Mouse (Mus musculus): Measurements from ENCODE around the gene Ush1c. TPM values are rescaled to one million over a fixed set of nuclear protein-coding genes. Genes with fewer than 3 reads are reported as not detected.

Ush1c gene
- polyA plus RNA-seq (2015; fragmentation: Nextera tagmentation; extraction: Ambion mirVana) = 2.7 and 2.8 TPM in 2 replicates

DNA sequence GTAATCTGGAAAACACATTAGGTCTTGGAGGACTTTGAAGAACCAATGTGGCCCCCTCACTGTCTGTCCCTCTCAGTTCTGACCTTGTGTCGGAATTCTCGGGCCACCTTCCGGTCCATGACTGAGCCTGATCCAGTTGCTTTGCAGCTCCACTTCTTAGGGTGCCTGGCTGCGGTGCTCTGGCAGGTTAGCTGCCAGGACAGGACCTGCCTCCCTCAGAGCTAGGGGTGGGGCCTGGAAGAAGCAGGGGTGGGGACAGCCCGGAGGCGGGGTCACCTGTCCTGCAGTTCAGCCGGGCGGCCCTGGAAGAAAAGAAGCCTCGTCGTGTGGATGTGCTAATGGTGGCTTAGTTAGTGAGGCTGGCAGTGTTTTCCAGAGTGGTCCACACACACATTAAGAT is at the start of gene Ush1c:
Ush1c (minus strand) TSS at position 158 of the 400 bp plus-strand sequence.
- ATAC-seq = no peak
- Histone ChIP-seq H3K27me3 (no peaks in the 10 kb centered on the region), H3K4me2 (no peak within 1 kb of the TSS), H3K9me3 (replicated peaks) (no peaks in the 10 kb centered on the region), H3K36me3 (ENCODE audit: poor library complexity, severe bottlenecking) (no peaks in the 10 kb centered on the region), H3K4me1 (peaks cover 22% of the 10 kb centered on the region), H3K4me3 (no peak within 1 kb of the TSS), H3K9ac (no peak within 1 kb of the TSS), H3K27ac (no peak within 1 kb of the TSS)
- 18% methylated on average over 10 of the region's 10 CpGs for WGBS

DNA sequence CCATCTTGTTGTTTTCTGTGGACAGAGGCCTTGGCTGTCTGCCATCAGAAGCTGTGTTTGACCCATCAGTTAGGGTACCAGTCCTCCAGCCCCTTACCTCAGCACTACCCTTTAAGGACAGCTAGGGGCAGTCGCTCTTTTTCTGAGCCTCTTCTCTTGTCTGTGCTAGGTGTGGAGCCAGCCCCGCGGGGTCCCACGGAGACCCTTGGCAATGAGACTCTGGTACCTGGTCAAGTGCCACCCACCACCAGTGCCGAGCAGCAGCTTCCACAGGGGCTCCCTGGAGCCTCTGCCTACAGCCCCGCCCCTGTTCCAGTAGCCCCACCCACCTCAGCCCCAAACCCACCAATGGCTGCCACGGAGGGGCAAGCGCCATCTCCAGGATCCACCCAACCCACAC is 48.7 kb upstream of the Ush1c start:
- no peak overlapping the region for H3K27ac ChIP-seq
- H3K27me3 ChIP-seq = no peaks in the 10 kb centered on the region; the same call in 1 of the 2 replicates
- H3K36me3 ChIP-seq (ENCODE audit: poor library complexity, severe bottlenecking) = no peaks in the 10 kb centered on the region
- no peak overlapping the region for H3K4me2 ChIP-seq
- H3K4me3 ChIP-seq = no peak overlapping the region
- H3K9ac ChIP-seq = no peak overlapping the region
- ATAC-seq = no peak
- no peaks in the 10 kb centered on the region for H3K9me3 ChIP-seq (replicated peaks)
- H3K4me1 ChIP-seq = no peaks in the 10 kb centered on the region
- WGBS = 25% methylated on average over 8 of the region's 8 CpGs

DNA sequence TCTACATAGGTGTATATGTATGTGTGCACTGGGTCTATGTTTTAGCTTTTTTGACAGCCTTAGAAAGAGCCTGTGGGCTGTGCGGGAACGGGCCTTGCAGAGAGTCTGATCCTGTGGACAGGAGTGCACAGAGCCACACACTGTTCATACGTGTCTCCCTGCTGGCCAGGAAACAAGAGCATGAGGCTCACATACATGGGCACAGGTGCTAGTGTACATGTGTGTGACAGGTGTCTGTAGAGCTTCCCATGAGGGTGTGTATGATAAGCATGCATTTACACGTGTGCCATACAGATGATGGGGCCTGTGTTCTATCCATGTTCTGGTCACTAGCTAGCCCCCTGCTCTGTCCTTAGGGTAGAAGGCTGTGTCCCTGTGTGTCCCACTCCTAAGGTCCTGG is 48.1 kb upstream of the Ush1c start:
- H3K4me2 ChIP-seq = no peak overlapping the region
- no peaks in the 10 kb centered on the region for H3K36me3 ChIP-seq (ENCODE audit: poor library complexity, severe bottlenecking)
- no peaks in the 10 kb centered on the region for H3K9me3 ChIP-seq (replicated peaks)
- H3K4me1 ChIP-seq = no peaks in the 10 kb centered on the region
- no peak for ATAC-seq
- 93% methylated on average over 4 of the region's 4 CpGs for WGBS
- H3K27ac ChIP-seq = no peak overlapping the region
- no peak overlapping the region for H3K4me3 ChIP-seq
- H3K9ac ChIP-seq = no peak overlapping the region
- H3K27me3 ChIP-seq = no peaks in the 10 kb centered on the region; the same call in 1 of the 2 replicates

DNA sequence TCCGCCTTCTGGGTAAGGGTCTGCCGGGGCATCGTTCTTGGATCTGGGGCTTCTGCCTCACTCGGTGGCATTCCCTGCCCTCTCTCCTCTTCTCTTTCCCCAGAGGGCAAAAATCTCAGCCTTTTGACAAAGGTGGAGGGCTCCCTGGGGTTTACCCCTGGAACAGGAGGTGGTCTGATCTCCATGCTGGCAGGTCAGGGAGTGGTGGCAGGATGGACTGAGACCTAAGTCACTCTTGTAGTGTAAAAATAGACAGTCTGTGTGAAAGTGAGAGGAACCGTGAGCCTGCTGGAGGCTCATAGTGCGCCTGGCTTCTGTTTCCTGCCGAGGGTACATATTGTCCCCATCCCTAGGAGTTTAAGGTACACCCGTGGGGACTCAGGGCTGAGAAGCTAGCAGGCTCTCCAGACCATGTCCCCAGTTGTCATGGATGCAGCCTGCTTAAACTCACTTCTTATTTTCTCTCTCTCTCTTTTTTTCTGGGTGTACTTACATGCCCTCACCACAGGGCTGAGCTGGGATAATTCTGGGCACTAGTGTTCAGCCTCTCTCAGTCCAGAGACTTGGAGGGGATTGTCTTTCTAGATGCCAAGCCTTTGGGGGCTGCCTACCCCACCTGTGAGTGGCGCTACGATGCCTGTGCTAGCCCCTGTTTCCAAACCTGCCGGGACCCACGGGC is 47.0 kb upstream of the Ush1c start:
- H3K36me3 ChIP-seq (ENCODE audit: poor library complexity, severe bottlenecking) = no peaks in the 10 kb centered on the region

DNA sequence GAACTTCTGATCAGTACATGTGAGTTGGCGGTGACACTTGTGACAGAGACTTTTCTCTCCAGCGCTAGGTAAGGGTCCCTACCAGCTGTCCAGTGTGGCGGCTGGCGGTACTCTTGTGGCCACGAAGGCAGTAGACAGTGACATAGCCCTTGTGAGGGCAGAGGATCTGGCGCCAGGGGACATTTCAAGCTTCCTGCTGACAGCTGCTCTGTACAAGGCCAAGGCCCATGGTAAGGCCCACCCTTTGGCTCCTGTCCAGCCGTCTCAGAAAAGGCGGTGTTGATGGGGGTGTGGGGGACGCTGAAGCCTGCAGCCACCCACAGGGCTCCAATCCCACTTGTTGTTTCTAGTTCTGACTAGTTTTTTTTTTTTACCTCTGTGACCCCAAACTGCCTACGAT is 45.4 kb upstream of the Ush1c start:
- H3K36me3 ChIP-seq (ENCODE audit: poor library complexity, severe bottlenecking) = no peaks in the 10 kb centered on the region
- no peak overlapping the region for H3K4me2 ChIP-seq
- ATAC-seq = no peak
- H3K9ac ChIP-seq = no peak overlapping the region
- H3K27me3 ChIP-seq = no peaks in the 10 kb centered on the region; the same call in 1 of the 2 replicates
- WGBS = 82% methylated on average over 10 of the region's 10 CpGs
- H3K4me1 ChIP-seq = no peaks in the 10 kb centered on the region
- H3K9me3 ChIP-seq (replicated peaks) = no peaks in the 10 kb centered on the region
- no peak overlapping the region for H3K27ac ChIP-seq
- H3K4me3 ChIP-seq = no peak overlapping the region

More for the DNA sequence above, 47.0 kb upstream of the Ush1c start:
- H3K4me3 ChIP-seq = no peak overlapping the region
- WGBS = 87% methylated on average over 12 of the region's 12 CpGs
- H3K9me3 ChIP-seq (replicated peaks) = no peaks in the 10 kb centered on the region
- no peak overlapping the region for H3K4me2 ChIP-seq
- H3K4me1 ChIP-seq = no peaks in the 10 kb centered on the region
- no peak for ATAC-seq
- H3K9ac ChIP-seq = no peak overlapping the region
- H3K27me3 ChIP-seq = no peaks in the 10 kb centered on the region; the same call in 1 of the 2 replicates
- H3K27ac ChIP-seq = no peak overlapping the region

DNA sequence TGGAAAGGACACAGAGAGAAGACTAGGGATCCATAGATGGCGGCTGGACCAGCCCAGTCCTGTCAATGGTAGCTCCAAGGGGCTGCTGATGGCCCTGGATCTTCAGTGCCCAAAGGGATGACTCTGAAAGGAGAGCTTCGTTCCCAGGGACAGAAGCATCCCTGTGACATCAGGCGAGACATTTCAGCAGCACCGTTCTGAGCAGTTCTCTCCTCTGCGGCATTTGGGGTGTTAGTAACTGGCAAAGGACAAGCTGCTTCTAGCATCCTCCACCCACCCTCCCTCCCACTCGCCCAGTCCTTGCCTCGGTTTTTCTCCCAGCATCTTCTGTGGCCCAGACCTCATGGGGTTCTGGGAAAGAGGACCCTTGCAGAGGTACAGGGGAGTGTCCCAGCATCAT is 44.0 kb upstream of the Ush1c start:
- Histone ChIP-seq H3K36me3 (ENCODE audit: poor library complexity, severe bottlenecking) (no peaks in the 10 kb centered on the region), H3K9ac (no peak overlapping the region), H3K9me3 (replicated peaks) (no peaks in the 10 kb centered on the region), H3K4me1 (no peaks in the 10 kb centered on the region), H3K27ac (no peak overlapping the region), H3K27me3 (no peaks in the 10 kb centered on the region; the same call in 1 of the 2 replicates), H3K4me3 (no peak overlapping the region), H3K4me2 (no peak overlapping the region)
- no peak for ATAC-seq
- WGBS = 69% methylated on average over 7 of the region's 7 CpGs

DNA sequence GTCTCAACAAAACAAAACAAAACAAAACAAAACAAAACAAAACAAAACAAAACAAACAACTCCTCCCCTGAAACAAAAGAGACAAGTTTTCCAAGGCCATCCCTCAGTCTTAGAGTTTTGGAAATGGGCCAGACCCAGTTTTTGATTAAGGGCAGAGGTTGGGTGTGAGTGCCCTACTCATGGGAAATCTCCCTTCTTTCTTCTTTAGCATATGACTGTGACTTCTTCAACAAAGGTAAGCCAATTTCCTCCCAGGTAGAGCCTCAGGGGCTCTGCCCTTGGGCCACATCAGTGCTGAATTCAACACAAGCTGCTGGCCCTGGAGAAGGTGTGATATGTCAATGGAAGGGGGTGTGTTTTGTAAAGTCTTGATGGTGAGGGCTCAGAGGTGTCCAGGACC is 42.6 kb upstream of the Ush1c start:
- Histone ChIP-seq H3K4me2 (no peak overlapping the region), H3K4me1 (no peaks in the 10 kb centered on the region), H3K27ac (no peak overlapping the region), H3K27me3 (no peaks in the 10 kb centered on the region; the same call in 1 of the 2 replicates), H3K9ac (no peak overlapping the region), H3K4me3 (no peak overlapping the region), H3K36me3 (ENCODE audit: poor library complexity, severe bottlenecking) (no peaks in the 10 kb centered on the region), H3K9me3 (replicated peaks) (no peaks in the 10 kb centered on the region)
- no peak for ATAC-seq

DNA sequence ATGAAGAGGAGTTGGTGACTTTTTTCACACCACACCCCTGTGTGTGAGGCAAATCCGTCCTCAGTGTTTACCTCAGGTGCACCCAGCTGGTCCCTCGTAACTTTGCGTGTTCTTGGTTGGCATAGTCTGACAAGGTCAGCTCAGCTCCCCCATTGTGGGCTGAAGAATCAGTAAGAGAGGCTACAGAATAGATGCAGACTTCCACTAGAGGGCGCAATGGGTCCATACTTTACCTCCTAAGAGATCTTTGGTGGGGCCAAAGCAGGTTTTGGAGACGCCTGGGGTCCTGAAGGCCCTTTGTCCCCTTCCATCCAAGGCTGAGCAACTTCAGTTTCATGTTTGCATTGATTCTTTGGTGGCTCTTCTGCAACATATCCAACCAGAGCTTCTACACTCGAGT is 41.6 kb upstream of the Ush1c start:
- Histone ChIP-seq H3K36me3 (ENCODE audit: poor library complexity, severe bottlenecking) (no peaks in the 10 kb centered on the region), H3K27ac (no peak overlapping the region), H3K4me1 (no peaks in the 10 kb centered on the region), H3K27me3 (no peaks in the 10 kb centered on the region; the same call in 1 of the 2 replicates), H3K4me3 (no peak overlapping the region), H3K9me3 (replicated peaks) (no peaks in the 10 kb centered on the region), H3K9ac (no peak overlapping the region), H3K4me2 (no peak overlapping the region)
- no peak for ATAC-seq
- WGBS = 22% methylated on average over 6 of the region's 6 CpGs

DNA sequence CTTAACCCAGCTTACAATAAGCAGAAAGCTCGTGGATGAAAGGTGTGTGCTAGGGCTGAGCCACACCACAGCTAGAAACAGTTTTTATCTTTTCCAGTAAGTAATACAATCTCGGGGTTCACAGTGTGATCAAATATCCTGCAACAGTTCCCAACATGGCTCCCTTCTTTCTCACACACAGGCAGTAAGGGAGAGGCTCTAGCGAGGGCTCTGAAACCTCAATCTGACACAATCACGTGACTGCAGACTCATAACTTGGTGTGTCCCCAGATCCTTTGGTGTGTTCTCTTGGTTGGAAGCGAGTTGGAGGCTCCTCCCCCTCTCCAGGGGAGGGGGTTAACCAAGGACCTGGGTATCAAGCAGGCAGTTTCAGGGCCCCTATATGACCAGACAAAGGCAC is 37.9 kb upstream of the Ush1c start:
- WGBS = 69% methylated on average over 5 of the region's 5 CpGs
- Histone ChIP-seq H3K36me3 (ENCODE audit: poor library complexity, severe bottlenecking) (no peaks in the 10 kb centered on the region), H3K4me3 (no peak overlapping the region), H3K27ac (no peak overlapping the region), H3K9ac (no peak overlapping the region), H3K4me1 (no peaks in the 10 kb centered on the region), H3K27me3 (no peaks in the 10 kb centered on the region), H3K4me2 (no peak overlapping the region), H3K9me3 (replicated peaks) (no peaks in the 10 kb centered on the region)
- no peak for ATAC-seq

DNA sequence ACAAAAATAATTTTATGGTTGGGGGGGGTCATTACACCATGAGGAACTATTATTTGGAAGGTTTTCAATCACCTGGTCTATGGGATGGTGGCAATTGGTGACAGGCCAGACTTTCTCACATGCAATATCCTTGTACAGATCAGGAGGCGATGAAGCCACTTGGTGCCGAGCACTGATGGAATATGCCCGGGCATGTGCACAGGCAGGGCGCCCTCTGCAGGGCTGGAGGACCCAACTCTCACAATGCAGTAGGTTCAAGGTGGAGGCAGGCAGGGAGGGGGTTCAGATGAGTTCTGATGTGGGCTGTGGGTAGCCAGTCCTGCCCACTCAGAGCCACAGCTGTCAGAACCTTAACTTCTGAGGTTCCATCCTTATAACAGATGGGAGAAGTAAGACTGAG is 13.5 kb upstream of the Ush1c start:
- no peaks in the 10 kb centered on the region for H3K4me1 ChIP-seq
- no peak overlapping the region for H3K4me3 ChIP-seq
- H3K4me2 ChIP-seq = no peak overlapping the region
- H3K36me3 ChIP-seq (ENCODE audit: poor library complexity, severe bottlenecking) = no peaks in the 10 kb centered on the region
- no peak overlapping the region for H3K9ac ChIP-seq
- no peaks in the 10 kb centered on the region for H3K27me3 ChIP-seq
- no peaks in the 10 kb centered on the region for H3K9me3 ChIP-seq (replicated peaks)
- 85% methylated on average over 4 of the region's 4 CpGs for WGBS
- H3K27ac ChIP-seq = no peak overlapping the region
- no peak for ATAC-seq

DNA sequence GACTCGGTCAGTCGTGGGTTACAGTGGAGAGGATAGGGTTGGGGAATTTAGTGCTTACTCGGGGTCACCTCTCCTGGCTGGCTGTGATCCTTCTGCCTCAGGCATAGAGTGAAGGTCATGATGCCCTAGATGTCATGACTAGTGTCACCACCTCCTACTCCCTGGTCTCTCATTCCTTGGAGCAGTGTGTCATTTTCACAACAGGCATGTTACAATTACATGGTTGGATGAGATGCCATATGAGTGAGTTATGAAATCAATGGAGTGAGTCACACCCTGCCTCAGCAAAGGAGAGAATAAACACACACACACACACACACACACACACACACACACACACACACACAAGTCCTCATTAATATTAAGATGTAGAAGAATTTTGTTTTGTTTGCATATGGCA is 9.3 kb upstream of the Ush1c start:
- H3K9me3 ChIP-seq (replicated peaks) = no peaks in the 10 kb centered on the region
- H3K4me1 ChIP-seq = no peaks in the 10 kb centered on the region
- no peak overlapping the region for H3K4me2 ChIP-seq
- no peak for ATAC-seq
- no peak overlapping the region for H3K27ac ChIP-seq
- H3K4me3 ChIP-seq = no peak overlapping the region
- H3K27me3 ChIP-seq = no peaks in the 10 kb centered on the region
- H3K9ac ChIP-seq = no peak overlapping the region
- 90% methylated on average over 3 of the region's 3 CpGs for WGBS
- no peaks in the 10 kb centered on the region for H3K36me3 ChIP-seq (ENCODE audit: poor library complexity, severe bottlenecking)

DNA sequence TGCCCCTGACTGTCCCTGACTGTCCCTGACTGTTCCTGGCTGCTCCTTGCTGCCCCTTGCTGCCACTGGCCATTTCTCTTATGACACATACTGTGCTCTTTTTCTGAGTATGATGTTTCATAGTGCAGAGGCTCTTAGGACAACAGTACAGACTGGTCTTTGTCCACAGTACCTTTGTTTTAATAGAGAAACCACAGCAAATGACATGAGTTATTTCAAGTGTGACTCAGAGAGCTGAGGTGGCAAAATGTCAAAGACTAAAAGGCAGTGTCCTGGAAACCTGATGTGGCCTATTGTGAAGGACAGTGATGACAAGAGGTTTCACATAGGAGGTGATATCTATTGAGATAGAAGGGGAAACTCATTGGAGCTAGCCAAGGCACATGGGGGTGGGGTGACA is 8.6 kb upstream of the Ush1c start:
- no peaks in the 10 kb centered on the region for H3K36me3 ChIP-seq (ENCODE audit: poor library complexity, severe bottlenecking)
- no peak for ATAC-seq
- H3K4me3 ChIP-seq = no peak overlapping the region
- no peak overlapping the region for H3K27ac ChIP-seq
- H3K4me2 ChIP-seq = no peak overlapping the region
- no peaks in the 10 kb centered on the region for H3K4me1 ChIP-seq
- no peaks in the 10 kb centered on the region for H3K9me3 ChIP-seq (replicated peaks)
- no peak overlapping the region for H3K9ac ChIP-seq
- H3K27me3 ChIP-seq = no peaks in the 10 kb centered on the region

DNA sequence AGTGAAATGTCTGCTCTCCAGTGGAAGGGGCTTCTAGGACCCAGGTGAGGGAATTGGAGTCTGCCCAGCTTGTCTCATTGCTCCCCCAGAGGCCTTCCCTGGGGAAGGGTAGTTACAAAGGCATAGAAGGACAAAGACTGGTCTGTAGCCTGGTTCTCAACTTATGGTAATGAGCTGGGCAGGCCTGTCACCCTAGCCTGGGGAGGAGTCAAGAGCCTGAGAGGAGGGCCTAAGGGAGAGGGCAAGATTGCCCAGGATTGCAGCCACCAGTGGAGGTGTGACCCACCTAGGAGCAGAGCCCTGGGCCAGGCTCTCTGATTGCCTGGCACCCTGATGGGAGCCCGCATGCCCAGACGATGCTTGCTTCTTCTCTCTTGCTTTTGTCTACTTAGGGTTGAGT is 2.4 kb upstream of the Ush1c start, which contains the start of gene Otog:
Otog (plus strand) TSS at position 292 of the 400 bp plus-strand sequence.
- no peak for ATAC-seq
- Histone ChIP-seq H3K27me3 (no peaks in the 10 kb centered on the region), H3K4me3 (no peak within 1 kb of the TSS), H3K4me1 (peaks cover 17% of the 10 kb centered on the region), H3K4me2 (no peak within 1 kb of the TSS), H3K9me3 (replicated peaks) (no peaks in the 10 kb centered on the region), H3K36me3 (ENCODE audit: poor library complexity, severe bottlenecking) (no peaks in the 10 kb centered on the region), H3K9ac (no peak within 1 kb of the TSS), H3K27ac (no peak within 1 kb of the TSS)
- WGBS = 24% methylated on average over 2 of the region's 2 CpGs

All from forebrain, embryonic 13.5 days (tissue).